Comparison of ENCODE assay signal across 8 mouse cellular contexts in the genomic region with DNA sequence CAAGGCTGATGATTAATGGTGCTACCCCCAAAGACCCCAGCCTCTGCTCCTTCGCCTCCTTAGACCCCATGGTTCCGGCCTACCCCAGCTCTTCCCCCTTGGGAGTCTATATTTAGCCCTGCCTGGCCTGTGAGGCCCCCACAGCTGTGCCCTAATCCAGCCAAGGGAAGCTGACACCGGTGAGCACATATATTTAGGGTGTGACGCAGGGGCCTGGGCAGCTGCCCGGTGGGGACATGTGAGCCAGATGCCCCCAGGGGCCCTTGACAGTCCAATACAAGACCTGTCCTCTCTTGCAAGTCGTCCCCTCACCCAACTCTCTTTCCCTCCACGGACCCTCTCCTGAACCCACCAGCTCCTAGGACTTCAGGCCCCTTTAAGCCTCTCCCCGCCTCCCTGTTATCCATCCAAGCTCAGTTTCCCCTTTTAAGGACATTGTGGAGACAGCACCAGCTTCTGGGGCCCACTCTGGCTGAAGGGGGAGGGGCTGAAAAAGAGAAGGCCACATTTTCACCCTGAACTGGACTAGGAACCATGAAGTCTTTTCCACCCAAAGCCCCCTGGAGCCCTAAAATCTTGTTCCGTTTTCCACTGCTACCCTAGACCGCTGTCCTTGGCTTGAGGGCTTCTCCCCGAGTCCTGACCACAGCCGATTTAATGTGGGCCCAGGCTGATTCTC. TPM values are rescaled to one million over a fixed set of nuclear protein-coding genes. Genes with fewer than 3 reads are reported as not detected.
A peak's percentile ranks its signal among the peaks of the same experiment; 100 is the strongest.
DNase-seq lines count a peak whose midpoint lies in the region; ATAC-seq and TF ChIP-seq lines count a peak whose summit lies in the region.

No protein-coding gene starts in this region.

- 31% methylated on average over 12 of the region's 12 CpGs for WGBS in heart, embryonic 10.5 days
- whole genome bisulfite sequencing in kidney, embryonic 15.5 days: 49% methylated on average over 12 of the region's 12 CpGs
- WGBS in midbrain, embryonic 10.5 days: 84% methylated on average over 12 of the region's 12 CpGs

- H3ac ChIP-seq in C2C12 (ENCODE audit: control insufficient read depth, insufficient read length, low read depth): peak overlapping the region; percentile 76

- TF ChIP-seq CTCF in C2C12 (IDR thresholded peaks at IDR 0.05; ENCODE audit: control insufficient read depth, insufficient read depth, insufficient read length): no peak

- peaks cover 38% of the 10 kb centered on the region for H3K36me3 ChIP-seq in C2C12 (ENCODE audit: control insufficient read depth, insufficient read depth)
- peaks cover 45% of the 10 kb centered on the region for H3K36me3 ChIP-seq in heart, embryonic 10.5 days
- H3K36me3 ChIP-seq in kidney, embryonic 15.5 days: peaks cover 38% of the 10 kb centered on the region
- peaks cover 68% of the 10 kb centered on the region for H3K36me3 ChIP-seq in midbrain, embryonic 10.5 days

- DNase-seq in c-Kit-positive CD71-positive TER-119-positive erythroid progenitor cells, embryonic 14.5 days (ENCODE audit: low spot score): peak; percentile 40
- DNase-seq in heart, embryonic 10.5 days (ENCODE audit: low spot score): peak; percentile 89
- no peak for DNase-seq in midbrain, embryonic 10.5 days (ENCODE audit: low spot score)
- DNase-seq in urinary bladder, postnatal 10 days (ENCODE audit: low spot score): no peak
- DNase-seq in right cerebral cortex, postnatal 14 days: no peak

- H3K4me2 ChIP-seq in kidney, embryonic 15.5 days: peak overlapping the region; percentile 87

- H3K79me2 ChIP-seq in C2C12 (ENCODE audit: control insufficient read depth, insufficient read depth): peaks cover 77% of the 10 kb centered on the region

- H3K27me3 ChIP-seq in C2C12 (ENCODE audit: control insufficient read depth, insufficient read depth, insufficient read length): no peaks in the 10 kb centered on the region
- H3K27me3 ChIP-seq in heart, embryonic 10.5 days (ENCODE audit: insufficient read depth, poor library complexity, severe bottlenecking): no peaks in the 10 kb centered on the region
- no peaks in the 10 kb centered on the region for H3K27me3 ChIP-seq in kidney, embryonic 15.5 days
- H3K27me3 ChIP-seq in midbrain, embryonic 10.5 days (ENCODE audit: low read depth, poor library complexity, severe bottlenecking): peaks cover 18% of the 10 kb centered on the region

- peaks cover 44% of the 10 kb centered on the region for H3K79me3 ChIP-seq in C2C12 (ENCODE audit: low read depth)

- H3K4me1 ChIP-seq in heart, embryonic 10.5 days: peaks cover 65% of the 10 kb centered on the region
- peaks cover 58% of the 10 kb centered on the region for H3K4me1 ChIP-seq in kidney, embryonic 15.5 days
- H3K4me1 ChIP-seq in midbrain, embryonic 10.5 days: peaks cover 54% of the 10 kb centered on the region

- ATAC-seq in kidney, embryonic 15.5 days (replicated peaks; ENCODE audit: low FRiP score): no peak
- no peak for ATAC-seq in erythroid progenitor cell, adult 5-6 weeks (replicated peaks; ENCODE audit: low FRiP score, poor library complexity, severe bottlenecking)

- H3K9me3 ChIP-seq in heart, embryonic 10.5 days: no peaks in the 10 kb centered on the region
- H3K9me3 ChIP-seq in kidney, embryonic 15.5 days (replicated peaks): no peaks in the 10 kb centered on the region
- no peaks in the 10 kb centered on the region for H3K9me3 ChIP-seq in midbrain, embryonic 10.5 days (replicated peaks)

- peak overlapping the region; percentile 45 for H3K4me3 ChIP-seq in C2C12 (ENCODE audit: insufficient read depth, poor library complexity, severe bottlenecking)
- peak overlapping the region; percentile 97 for H3K4me3 ChIP-seq in heart, embryonic 10.5 days
- peak overlapping the region; percentile 97 for H3K4me3 ChIP-seq in kidney, embryonic 15.5 days (replicated peaks)
- H3K4me3 ChIP-seq in midbrain, embryonic 10.5 days: peak overlapping the region; percentile 95

- H3K9ac ChIP-seq in kidney, embryonic 15.5 days: peak overlapping the region; percentile 54

- peak overlapping the region; percentile 91 for H3K27ac ChIP-seq in heart, embryonic 10.5 days
- H3K27ac ChIP-seq in kidney, embryonic 15.5 days: peak overlapping the region; percentile 94
- peak overlapping the region; percentile 52; the same call in 1 of the 2 replicates for H3K27ac ChIP-seq in midbrain, embryonic 10.5 days (replicated peaks)

TF ChIP-seq in C2C12, 6 proteins besides CTCF, POLR2A, EP300 and RAD21:
- no peak for TF ChIP-seq MAX (IDR thresholded peaks at IDR 0.05)
- peak; percentile 74 for TF ChIP-seq MYOD1 (IDR thresholded peaks at IDR 0.05; ENCODE audit: control insufficient read depth, insufficient read length, low read depth)
- no peak for TF ChIP-seq CEBPB (IDR thresholded peaks at IDR 0.05; ENCODE audit: low read depth)
- no peak for TF ChIP-seq FOSL1 (IDR thresholded peaks at IDR 0.05; ENCODE audit: insufficient read depth, low read length, poor library complexity, severe bottlenecking)
- TF ChIP-seq USF1 (IDR thresholded peaks at IDR 0.05; ENCODE audit: low read depth): no peak
- no peak for TF ChIP-seq MYOG (IDR thresholded peaks at IDR 0.05; ENCODE audit: control insufficient read depth, extremely low read depth, insufficient read length)

RNA-seq across cellular contexts. Expression of gene Ehbp1l1, which starts 0.9 kb away (rescaled TPM):
- 62.1 TPM for polyA plus RNA-seq in C2C12 (2012; fragmentation: generic; extraction: Trizol)
- polyA plus RNA-seq in heart, embryonic 10.5 days (2016; fragmentation: Nextera tagmentation; extraction: Ambion mirVana): 69.0 and 130 TPM in 2 replicates
- polyA plus RNA-seq in kidney, embryonic 15.5 days (2015; fragmentation: Nextera tagmentation; extraction: Ambion mirVana): 20.5 and 25.9 TPM in 2 replicates
- 9.3 and 9.5 TPM in 2 replicates for polyA plus RNA-seq in midbrain, embryonic 10.5 days (2016; fragmentation: Nextera tagmentation; extraction: Ambion mirVana)
- 176 and 250 TPM in 2 replicates for total RNA-seq in erythroid progenitor cell, adult 5-6 weeks (2015; ENCODE audit: low replicate concordance)
- 668 and 983 TPM in 2 replicates for total RNA-seq in erythroid progenitor cell, adult 5-6 weeks (2017; ENCODE audit: low replicate concordance)

RNA-seq across cellular contexts. Expression of gene Fam89b, which starts 4.3 kb away (rescaled TPM):
- 129 TPM for polyA plus RNA-seq in C2C12 (2012; fragmentation: generic; extraction: Trizol)
- polyA plus RNA-seq in heart, embryonic 10.5 days (2016; fragmentation: Nextera tagmentation; extraction: Ambion mirVana): 75.9 and 88.9 TPM in 2 replicates
- polyA plus RNA-seq in kidney, embryonic 15.5 days (2015; fragmentation: Nextera tagmentation; extraction: Ambion mirVana): 89.0 and 91.4 TPM in 2 replicates
- 141 and 160 TPM in 2 replicates for polyA plus RNA-seq in midbrain, embryonic 10.5 days (2016; fragmentation: Nextera tagmentation; extraction: Ambion mirVana)
- 67.9 and 77.8 TPM in 2 replicates for total RNA-seq in erythroid progenitor cell, adult 5-6 weeks (2015; ENCODE audit: low replicate concordance)
- 18.7 and 41.5 TPM in 2 replicates for total RNA-seq in erythroid progenitor cell, adult 5-6 weeks (2017; ENCODE audit: low replicate concordance)

RNA-seq across cellular contexts. Expression of gene Ltbp3, which starts 15.5 kb away (rescaled TPM):
- polyA plus RNA-seq in C2C12 (2012; fragmentation: generic; extraction: Trizol): 128 TPM
- polyA plus RNA-seq in heart, embryonic 10.5 days (2016; fragmentation: Nextera tagmentation; extraction: Ambion mirVana): 4.2 and 4.3 TPM in 2 replicates
- polyA plus RNA-seq in kidney, embryonic 15.5 days (2015; fragmentation: Nextera tagmentation; extraction: Ambion mirVana): 18.5 and 18.8 TPM in 2 replicates
- 2.9 and 3.1 TPM in 2 replicates for polyA plus RNA-seq in midbrain, embryonic 10.5 days (2016; fragmentation: Nextera tagmentation; extraction: Ambion mirVana)
- 2.5 and 10.1 TPM in 2 replicates for total RNA-seq in erythroid progenitor cell, adult 5-6 weeks (2015; ENCODE audit: low replicate concordance)
- total RNA-seq in erythroid progenitor cell, adult 5-6 weeks (2017; ENCODE audit: low replicate concordance): 1.6 TPM in 1 of 2 replicates, not detected in the other

RNA-seq across cellular contexts. Expression of gene Kcnk7, which starts 21.0 kb away (rescaled TPM):
- polyA plus RNA-seq in C2C12 (2012; fragmentation: generic; extraction: Trizol): 0.19 TPM
- 0.15 TPM in 1 of 2 replicates, not detected in the other for polyA plus RNA-seq in heart, embryonic 10.5 days (2016; fragmentation: Nextera tagmentation; extraction: Ambion mirVana)
- 0.15 and 0.38 TPM in 2 replicates for polyA plus RNA-seq in kidney, embryonic 15.5 days (2015; fragmentation: Nextera tagmentation; extraction: Ambion mirVana)
- polyA plus RNA-seq in midbrain, embryonic 10.5 days (2016; fragmentation: Nextera tagmentation; extraction: Ambion mirVana): 0.20 TPM in 1 of 2 replicates, not detected in the other
- not detected in 2 replicates for total RNA-seq in erythroid progenitor cell, adult 5-6 weeks (2015; ENCODE audit: low replicate concordance)
- total RNA-seq in erythroid progenitor cell, adult 5-6 weeks (2017; ENCODE audit: low replicate concordance): not detected in 2 replicates

RNA-seq across cellular contexts. Expression of gene Pcnx3, which starts 36.5 kb away (rescaled TPM):
- polyA plus RNA-seq in C2C12 (2012; fragmentation: generic; extraction: Trizol): 28.0 TPM
- polyA plus RNA-seq in heart, embryonic 10.5 days (2016; fragmentation: Nextera tagmentation; extraction: Ambion mirVana): 20.1 and 26.3 TPM in 2 replicates
- 22.2 and 30.1 TPM in 2 replicates for polyA plus RNA-seq in kidney, embryonic 15.5 days (2015; fragmentation: Nextera tagmentation; extraction: Ambion mirVana)
- polyA plus RNA-seq in midbrain, embryonic 10.5 days (2016; fragmentation: Nextera tagmentation; extraction: Ambion mirVana): 22.8 and 25.6 TPM in 2 replicates
- 31.4 and 61.3 TPM in 2 replicates for total RNA-seq in erythroid progenitor cell, adult 5-6 weeks (2015; ENCODE audit: low replicate concordance)
- total RNA-seq in erythroid progenitor cell, adult 5-6 weeks (2017; ENCODE audit: low replicate concordance): 44.7 and 54.5 TPM in 2 replicates

Comparison
In these comparisons a context has a peak if more than half of its experiments do, and no peak if none do; other contexts are left out.
1. H3K4me3 ChIP-seq: peak in every context shown above with its lines; median percentile 97 in heart, embryonic 10.5 days; 97 in kidney, embryonic 15.5 days; 95 in midbrain, embryonic 10.5 days; 45 in C2C12.
2. DNase-seq: peak in c-Kit-positive CD71-positive TER-119-positive erythroid progenitor cells, embryonic 14.5 days (single experiment) and heart, embryonic 10.5 days (single experiment); none in midbrain, embryonic 10.5 days (single experiment), urinary bladder, postnatal 10 days (single experiment) and right cerebral cortex, postnatal 14 days (single experiment).
3. Peak in every context shown above with its lines, with median percentiles within 50 percentile points of each other: H3K27ac ChIP-seq.